Mouse (Mus musculus) lung, postnatal 0 days (tissue): ENCODE data around the gene Aagab.

Source experiments
- CTCF ChIP-seq: IDR thresholded peaks from 2 replicates; pipeline ENCODE4 v1.5.1; 2016; ENCODE audit warnings: antibody characterized with exemption, mild to moderate bottlenecking
- EP300 ChIP-seq: IDR thresholded peaks from 2 replicates; pipeline ENCODE4 v1.6.1; 2016; ENCODE audit warnings: antibody characterized with exemption, mild to moderate bottlenecking, control low read depth

DNA sequence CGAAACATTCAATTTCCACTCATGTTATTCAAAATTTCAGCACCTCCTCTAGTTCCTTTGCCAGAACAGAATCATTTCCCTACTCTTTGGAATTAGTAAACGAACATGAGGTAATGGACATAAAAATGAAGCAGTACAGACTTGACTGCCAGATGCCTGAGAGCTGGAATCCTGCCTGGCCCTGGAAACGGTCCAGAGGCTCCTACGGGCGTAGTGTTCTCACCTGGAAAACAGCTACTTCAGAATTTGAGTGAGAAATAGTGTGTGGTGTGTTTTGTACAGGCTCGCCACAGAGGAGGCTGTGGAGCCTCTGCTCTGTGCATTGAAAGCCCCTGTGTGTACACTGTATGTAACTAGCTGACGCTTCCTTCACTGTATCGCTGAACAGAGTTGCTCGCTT lies 5.8 kb upstream of the Aagab start:
- no peak; the same call in 1 of the 2 replicates for TF ChIP-seq CTCF
- TF ChIP-seq EP300, result no peak
